Mouse (Mus musculus) lung, postnatal 0 days (tissue): ENCODE results near the gene Csdc2.

Experiments
- CTCF ChIP-seq: IDR thresholded peaks from 2 replicates; pipeline ENCODE4 v1.5.1; 2016; ENCODE audit warnings: antibody characterized with exemption, mild to moderate bottlenecking
- EP300 ChIP-seq: IDR thresholded peaks from 2 replicates; pipeline ENCODE4 v1.6.1; 2016; ENCODE audit warnings: antibody characterized with exemption, mild to moderate bottlenecking, control low read depth

GRCm38 (mm10) chr15:81954716-81955115, 18.2 kb downstream of the Csdc2 start:
- TF ChIP-seq CTCF (no peak), EP300 (no peak)
